Mouse (Mus musculus): ENCODE measurements around the gene Bloc1s5.
"Not testable (repeated sequence)": the region's sequence is repeated elsewhere in the genome, so short reads cannot be mapped to it uniquely, and the experiment has no call there.

Bloc1s5 gene

GRCm38 (mm10) chr13:38634800-38635269, at the start of gene Bloc1s5:
TSS of gene Bloc1s5 (minus strand) at chr13:38635109.
- DNase-seq (ENCODE audit: low spot score), result peak; percentile 98

- no peak for DNase-seq (ENCODE audit: low spot score)
Observed at GRCm38 (mm10) chr13:38672336-38672735, 37.4 kb upstream of the Bloc1s5 start.

GRCm38 (mm10) chr13:38671451-38671850, 36.5 kb upstream of the Bloc1s5 start:
- not testable (repeated sequence) for DNase-seq (ENCODE audit: low spot score)

- no peak for DNase-seq (ENCODE audit: low spot score)
Observed at GRCm38 (mm10) chr13:38670051-38670450, 35.1 kb upstream of the Bloc1s5 start.

GRCm38 (mm10) chr13:38668514-38668913, 33.6 kb upstream of the Bloc1s5 start:
- peak; percentile 67 for DNase-seq (ENCODE audit: low spot score)

GRCm38 (mm10) chr13:38664753-38665152, 29.8 kb upstream of the Bloc1s5 start:
- no peak for DNase-seq (ENCODE audit: low spot score)

GRCm38 (mm10) chr13:38659524-38660136, 24.7 kb upstream of the Bloc1s5 start:
- DNase-seq (ENCODE audit: low spot score), result no peak

GRCm38 (mm10) chr13:38658528-38659280, 23.8 kb upstream of the Bloc1s5 start, which contains the start of gene Eef1e1:
TSS of gene Eef1e1 (minus strand) at chr13:38659058.
- DNase-seq (ENCODE audit: low spot score), result peak; percentile 97

GRCm38 (mm10) chr13:38657865-38658264, 23.0 kb upstream of the Bloc1s5 start:
- DNase-seq (ENCODE audit: low spot score), result no peak

- no peak for DNase-seq (ENCODE audit: low spot score)
Observed at GRCm38 (mm10) chr13:38650292-38650691, 15.4 kb upstream of the Bloc1s5 start.

GRCm38 (mm10) chr13:38649069-38649468, 14.2 kb upstream of the Bloc1s5 start:
- no peak for DNase-seq (ENCODE audit: low spot score)

- DNase-seq (ENCODE audit: low spot score), result no peak
Observed at GRCm38 (mm10) chr13:38641414-38641813, 6.5 kb upstream of the Bloc1s5 start.

GRCm38 (mm10) chr13:38640961-38641360, 6.1 kb upstream of the Bloc1s5 start:
- no peak for DNase-seq (ENCODE audit: low spot score)

GRCm38 (mm10) chr13:38638694-38639093, 3.8 kb upstream of the Bloc1s5 start:
- no peak for DNase-seq (ENCODE audit: low spot score)

GRCm38 (mm10) chr13:38634256-38634799, 581 bp downstream of the Bloc1s5 start:
- DNase-seq (ENCODE audit: low spot score), result no peak

GRCm38 (mm10) chr13:38633287-38634000, 1.5 kb downstream of the Bloc1s5 start:
- DNase-seq (ENCODE audit: low spot score), result no peak

- DNase-seq (ENCODE audit: low spot score), result no peak
Observed at GRCm38 (mm10) chr13:38632556-38632955, 2.4 kb downstream of the Bloc1s5 start.

GRCm38 (mm10) chr13:38626229-38626525, 8.7 kb downstream of the Bloc1s5 start:
- DNase-seq (ENCODE audit: low spot score), result no peak

- peak; percentile 52 for DNase-seq (ENCODE audit: low spot score)
Observed at GRCm38 (mm10) chr13:38625492-38626228, 9.2 kb downstream of the Bloc1s5 start.

- DNase-seq (ENCODE audit: low spot score), result no peak
Observed at GRCm38 (mm10) chr13:38624292-38624902, 10.5 kb downstream of the Bloc1s5 start.

GRCm38 (mm10) chr13:38623296-38623695, 11.6 kb downstream of the Bloc1s5 start:
- no peak for DNase-seq (ENCODE audit: low spot score)

All from testis, postnatal 10 days (tissue).